Mouse (Mus musculus) heart, postnatal 25 days (tissue): Measurements from ENCODE around the gene Gmppb. TPM values are rescaled to one million over a fixed set of nuclear protein-coding genes. Genes with fewer than 3 reads are reported as not detected.

Experiments
- microRNA-seq: library from miRNA; unstranded; fragments of <30 nt; microRNA quantifications from one replicate; pipeline ENCODE4 v1.2.0, GENCODE M21; 2022
- total RNA-seq, 2 experiments: library from RNA; stranded (reverse); gene quantifications; 2 replicates each; pipeline ENCODE4 v1.2.3; 2021

Gene Gmppb
- total RNA-seq, 2 experiments from 2014 or later, result 9.4 to 10.7 TPM

Small RNAs within 50 kb of the gene (microRNA-seq; reads per million reads assigned to microRNA genes)
- not detected for gene Mir7088

Other genes with a start within 250 kb of the Gmppb start
- 10 to 100 TPM; 29.9 to 30.3 TPM for gene Rbm6, start 176.0 kb upstream of the Gmppb start, total RNA-seq
- gene Mon1a, start 161.1 kb upstream of the Gmppb start, total RNA-seq, result 10 to 100 TPM; 10.8 to 11.2 TPM
- 1 to 10 TPM; 2.4 to 3.4 TPM for gene Mst1r, start 142.4 kb upstream of the Gmppb start, total RNA-seq
- gene Actl11, start 120.8 kb upstream of the Gmppb start, total RNA-seq, result not detected
- not detected for gene Camkv, start 113.6 kb upstream of the Gmppb start, total RNA-seq
- gene Traip, start 99.1 kb upstream of the Gmppb start, total RNA-seq, result under 1 TPM; 0.59 to 0.73 TPM
- 10 to 100 TPM; 12.0 to 14.9 TPM for gene Uba7, start 73.7 kb upstream of the Gmppb start, total RNA-seq
- gene Gm20661, start 66.2 kb upstream of the Gmppb start, total RNA-seq, result under 1 TPM in 1 of 2 experiments, not detected in 1; 0.60 TPM
- gene Inka1, start 63.4 kb upstream of the Gmppb start, total RNA-seq, result 10 to 100 TPM in 1 of 2 experiments, 1 to 10 TPM in 1; 9.9 to 11.1 TPM
- 1 to 10 TPM in 1 of 2 experiments, under 1 TPM in 1; 0.87 to 1.0 TPM for gene Cdhr4, start 56.7 kb upstream of the Gmppb start, total RNA-seq
- gene Gm20662, start 52.9 kb upstream of the Gmppb start, total RNA-seq, result 1 to 10 TPM; 1.1 to 1.4 TPM
- gene Ip6k1, start 46.7 kb upstream of the Gmppb start, total RNA-seq, result 10 to 100 TPM; 44.8 TPM
- 1 to 10 TPM; 1.8 TPM for gene Amigo3, start 3.9 kb downstream of the Gmppb start, total RNA-seq
- not detected for gene Mst1, start 31.2 kb downstream of the Gmppb start, total RNA-seq
- gene Rnf123, start 34.1 kb downstream of the Gmppb start, total RNA-seq, result 100 to 1,000 TPM in 1 of 2 experiments, 10 to 100 TPM in 1; 90.1 to 112 TPM
- 10 to 100 TPM; 43.1 to 45.4 TPM for gene Apeh, start 45.4 kb downstream of the Gmppb start, total RNA-seq
- under 1 TPM; 0.03 TPM for gene Bsn, start 141.1 kb downstream of the Gmppb start, total RNA-seq
- 100 to 1,000 TPM; 328 to 348 TPM for gene Dag1, start 214.7 kb downstream of the Gmppb start, total RNA-seq
- gene Nicn1, start 241.2 kb downstream of the Gmppb start, total RNA-seq, result 10 to 100 TPM; 20.3 to 24.2 TPM
- gene Amt, start 247.6 kb downstream of the Gmppb start, total RNA-seq, result 1 to 10 TPM; 4.9 to 6.6 TPM